Mouse (Mus musculus): ENCODE results near the gene Slc17a1.

DNA sequence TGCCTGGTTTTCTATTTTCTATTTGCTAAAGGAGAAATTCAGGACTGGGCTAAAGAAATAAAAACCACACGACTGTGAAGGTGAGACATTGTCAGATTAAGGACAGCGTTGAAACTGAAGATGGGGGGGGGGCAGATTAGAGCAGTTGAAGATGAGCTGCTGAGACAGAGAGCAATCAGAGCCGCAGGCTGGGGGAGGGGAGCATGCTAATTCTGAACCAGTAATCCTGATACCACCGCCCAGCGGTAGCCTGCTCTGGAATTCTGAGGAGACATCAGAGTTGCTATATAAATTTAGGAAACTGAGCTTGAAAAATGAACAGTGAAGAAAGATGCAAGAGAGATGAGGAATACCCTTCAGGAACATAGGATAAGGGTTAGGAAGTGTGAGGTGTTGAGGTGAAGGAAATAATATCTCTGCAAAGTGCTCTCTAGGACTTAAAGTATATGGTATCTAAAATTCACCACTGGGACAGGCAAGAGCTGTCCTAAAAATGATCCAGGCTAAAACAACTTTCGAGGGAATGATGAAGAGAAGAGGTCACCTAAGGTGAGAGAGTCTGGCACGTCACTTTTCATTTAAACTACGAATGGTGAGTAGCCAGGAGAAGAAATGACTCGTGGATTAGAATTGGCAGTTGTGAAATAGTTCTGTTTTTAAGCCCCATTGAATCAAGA is 25.2 kb downstream of the Slc17a1 start:
- no peak for TF ChIP-seq CTCF (conservative IDR thresholded peaks at IDR 0.05; ENCODE audit: low read length)
- TF ChIP-seq POU5F1 (IDR thresholded peaks at IDR 0.05; ENCODE audit: borderline replicate concordance, low read length) = no peak
- TF ChIP-seq NANOG (IDR thresholded peaks at IDR 0.05; ENCODE audit: borderline replicate concordance, low read length) = no peak

Data from E14TG2a.4 (cell line).